Mouse (Mus musculus): ENCODE results near the gene Ror2. TPM values are rescaled to one million over a fixed set of nuclear protein-coding genes. Genes with fewer than 3 reads are reported as not detected.

Ror2 gene
- total RNA-seq, 1 experiment from 2014 or later: 0.35 TPM

- ATAC-seq (replicated peaks in 1 of 2; ENCODE audit: insufficient read depth in 1 of 2, low FRiP score in 2 of 2, low TSS enrichment in 1 of 2, low read depth in 1 of 2, poor library complexity in 2 of 2, severe bottlenecking in 2 of 2): no peak
These were observed 216.7 kb downstream of the Ror2 start for GRCm38 (mm10) chr13:53069076-53069690.

DNA sequence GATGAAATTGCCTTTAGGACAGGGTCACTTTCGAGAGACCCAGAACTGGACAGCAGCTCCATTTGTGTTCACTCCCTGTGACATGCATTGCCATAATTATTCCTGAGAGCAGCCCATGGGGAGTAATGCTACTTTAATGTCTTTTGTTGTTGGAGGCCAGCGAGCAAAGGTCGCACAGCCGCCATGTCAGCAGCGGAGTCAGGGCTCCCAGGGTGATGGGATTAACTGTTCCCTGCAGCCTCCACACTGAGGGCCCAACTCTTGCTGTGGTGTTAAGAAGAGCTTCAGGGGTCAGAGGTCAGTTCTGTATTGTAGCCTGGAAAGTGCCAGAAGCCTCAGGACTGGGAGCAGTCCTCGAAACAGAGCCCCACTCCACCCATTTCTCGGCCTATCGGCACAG lies 217.5 kb downstream of the Ror2 start:
- no peak for ATAC-seq (replicated peaks in 1 of 2; ENCODE audit: insufficient read depth in 1 of 2, low FRiP score in 2 of 2, low TSS enrichment in 1 of 2, low read depth in 1 of 2, poor library complexity in 2 of 2, severe bottlenecking in 2 of 2)

DNA sequence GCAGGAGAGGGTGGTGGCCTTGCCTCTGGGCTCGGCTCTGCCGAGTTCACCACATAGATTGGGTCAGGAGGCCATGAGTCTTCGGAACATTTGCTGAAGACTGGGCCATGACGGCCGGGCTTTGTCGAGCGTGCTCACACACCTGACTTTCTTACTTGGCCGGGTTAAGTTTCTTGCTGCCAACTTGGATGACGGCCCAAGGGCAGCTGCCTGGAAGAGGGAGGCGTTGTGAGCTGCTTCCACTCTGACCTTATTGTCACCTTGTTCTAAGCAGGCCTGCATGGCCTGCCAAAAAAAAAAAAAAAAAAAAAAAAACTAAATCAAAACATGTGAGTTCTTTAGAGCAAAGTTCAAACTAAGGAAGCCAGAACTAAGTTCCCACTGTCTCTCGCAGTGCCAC lies 218.0 kb downstream of the Ror2 start:
- no peak for ATAC-seq (replicated peaks in 1 of 2; ENCODE audit: insufficient read depth in 1 of 2, low FRiP score in 2 of 2, low TSS enrichment in 1 of 2, low read depth in 1 of 2, poor library complexity in 2 of 2, severe bottlenecking in 2 of 2)

- no peak for ATAC-seq (replicated peaks in 1 of 2; ENCODE audit: insufficient read depth in 1 of 2, low FRiP score in 2 of 2, low TSS enrichment in 1 of 2, low read depth in 1 of 2, poor library complexity in 2 of 2, severe bottlenecking in 2 of 2)
These were observed 220.8 kb downstream of the Ror2 start for GRCm38 (mm10) chr13:53065122-53065521.

- ATAC-seq (replicated peaks in 1 of 2; ENCODE audit: insufficient read depth in 1 of 2, low FRiP score in 2 of 2, low TSS enrichment in 1 of 2, low read depth in 1 of 2, poor library complexity in 2 of 2, severe bottlenecking in 2 of 2): no peak
These were observed 221.2 kb downstream of the Ror2 start for GRCm38 (mm10) chr13:53064681-53065080.

Other genes with a start within 250 kb of the Ror2 start
- 37.5 and 42.9 TPM in 2 replicates for gene Sptlc1, start 91.3 kb upstream of the Ror2 start, total RNA-seq (2017)
- gene Msx2, start 186.9 kb upstream of the Ror2 start, total RNA-seq (2017): not detected in 2 replicates

Data from hematopoietic stem cell, adult 5-6 weeks (primary cell).